Mouse (Mus musculus) right cerebral cortex, postnatal 36 days (tissue): ENCODE measurements around the gene Mr1.
A peak's percentile ranks its signal among the peaks of the same experiment; 100 is the strongest.

Source experiments
- DNase-seq, 2 experiments: peaks; one replicate each; pipeline ENCODE4 v3.0.0; 2022; ENCODE audit warnings: low spot score in 2 of 2, mixed read lengths in 1 of 2

The Mr1 gene

DNA sequence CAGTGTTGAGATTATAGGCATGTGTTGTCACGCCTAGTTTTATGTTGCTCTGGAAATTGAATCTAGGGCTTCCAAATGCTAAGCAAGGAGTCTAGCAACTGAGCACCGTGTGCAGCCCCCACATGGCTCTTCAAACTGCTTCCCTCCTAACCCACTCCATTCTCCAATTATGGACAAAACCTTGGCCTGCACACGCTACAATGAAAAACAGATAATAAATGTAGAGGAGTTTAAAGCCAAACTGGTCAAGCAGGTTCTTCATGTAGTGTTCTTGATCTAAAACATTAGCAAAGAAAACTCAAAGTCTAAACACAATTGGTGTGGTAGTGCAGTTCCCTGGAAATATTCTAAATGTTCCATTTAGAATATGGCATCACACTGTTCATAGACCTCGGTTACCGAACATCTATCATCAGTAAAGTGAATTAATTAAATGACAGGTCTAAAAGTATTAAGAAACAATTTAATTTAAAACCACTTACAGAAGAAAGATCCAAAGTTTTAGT lies 19.1 kb downstream of the Mr1 start:
- DNase-seq = no peak

DNA sequence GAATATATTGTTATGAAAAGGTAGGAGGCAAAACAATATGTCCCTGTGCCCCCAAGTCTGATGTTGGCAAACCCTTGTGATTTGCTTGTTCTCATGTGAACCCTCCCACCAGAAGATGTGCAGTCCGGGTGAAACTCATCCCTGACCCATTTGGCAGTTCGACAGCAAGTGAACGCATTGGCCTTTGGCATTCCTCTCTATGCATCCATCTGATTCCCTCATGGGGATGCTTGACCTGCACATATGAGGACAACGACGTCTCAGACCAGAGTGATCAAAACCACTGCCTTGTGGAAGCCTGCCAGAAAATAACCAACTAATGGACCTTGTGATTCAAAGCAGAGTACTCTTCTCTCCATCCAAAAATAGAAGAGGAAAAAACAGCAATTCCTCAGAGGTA lies 19.9 kb downstream of the Mr1 start:
- no peak for DNase-seq

DNA sequence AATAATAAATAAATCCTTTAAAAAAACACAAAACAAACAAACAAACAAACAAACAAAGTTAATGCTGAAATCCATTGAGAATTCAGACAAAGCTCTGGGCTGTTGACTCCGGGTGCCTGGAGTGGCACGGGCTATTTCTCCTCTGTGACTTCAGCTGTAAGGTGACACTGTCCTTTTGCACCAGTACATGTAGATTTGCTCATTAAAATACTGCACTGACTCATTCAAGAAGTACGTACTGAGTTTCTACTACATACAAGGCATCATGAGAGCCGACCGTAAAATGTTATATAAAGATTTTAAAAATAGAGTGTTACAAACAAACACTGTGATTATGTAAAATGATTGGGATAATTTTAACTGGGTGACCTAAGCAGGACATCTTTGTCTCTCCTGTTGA lies 22.2 kb downstream of the Mr1 start:
- DNase-seq = no peak

DNA sequence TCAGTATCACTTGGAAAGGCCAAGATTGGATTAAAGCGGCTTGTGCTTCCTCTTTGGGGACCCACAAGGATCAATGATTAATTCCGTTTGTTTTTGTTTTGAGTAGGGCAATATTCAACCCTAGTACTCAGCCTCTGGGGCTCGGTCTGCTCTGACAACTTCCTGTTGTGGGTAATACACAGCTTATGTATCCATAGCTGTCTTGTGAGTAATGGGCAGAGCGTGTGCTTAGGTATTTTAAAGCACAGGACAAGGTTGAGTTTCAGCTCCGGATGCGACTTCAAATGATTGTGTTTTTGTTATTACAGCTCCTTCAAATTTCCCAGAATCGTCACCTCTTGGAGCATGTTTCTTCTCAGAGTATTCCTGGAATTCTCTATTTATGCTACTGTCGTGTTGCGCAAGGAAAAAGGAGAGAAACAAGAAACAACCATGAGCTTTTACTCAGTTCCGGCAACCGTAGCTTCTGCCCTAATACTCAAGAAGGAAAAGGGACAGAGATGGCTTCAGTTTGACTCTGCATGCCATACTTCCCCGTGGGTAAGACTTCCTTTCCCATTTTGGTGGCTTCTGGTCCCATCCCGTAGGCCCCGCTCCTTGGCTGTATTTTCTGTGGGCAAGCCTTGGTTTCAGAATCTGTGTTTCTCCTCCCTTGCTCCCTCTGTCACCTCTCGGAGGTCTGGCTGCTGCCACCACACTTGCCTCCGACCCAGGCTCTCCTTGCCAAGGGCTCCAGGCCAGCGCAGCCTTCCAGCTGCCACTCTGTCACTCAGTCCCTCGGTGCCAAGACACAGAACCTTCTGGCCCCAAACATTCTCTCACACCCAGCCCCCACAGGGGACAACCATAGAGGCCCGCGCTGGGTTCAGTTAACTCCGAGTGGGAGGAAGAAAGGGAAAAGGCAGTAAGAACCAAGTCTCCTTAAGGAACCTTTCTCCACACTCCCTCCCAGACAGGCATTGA lies 24.4 kb downstream of the Mr1 start:
- DNase-seq = peak; percentile 14 to 26

DNA sequence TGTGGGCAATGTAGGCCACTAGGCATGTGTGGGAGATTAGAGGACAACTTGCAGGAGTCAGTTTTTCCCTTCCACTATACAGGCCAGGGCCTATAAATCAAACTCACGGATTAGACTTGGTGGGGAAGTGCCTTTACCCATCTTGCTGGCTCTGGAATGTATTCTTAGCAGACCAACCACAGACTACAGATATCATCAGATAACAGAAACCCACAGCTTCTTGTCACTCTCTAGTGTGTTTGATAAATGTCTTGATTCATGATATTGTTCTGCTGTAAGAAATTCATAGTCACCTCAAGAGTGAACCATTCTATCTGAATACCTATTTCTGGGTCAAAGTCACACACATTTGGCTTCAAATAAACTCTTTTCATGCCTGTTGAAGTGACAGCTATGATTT lies 26.9 kb downstream of the Mr1 start:
- no peak for DNase-seq

DNA sequence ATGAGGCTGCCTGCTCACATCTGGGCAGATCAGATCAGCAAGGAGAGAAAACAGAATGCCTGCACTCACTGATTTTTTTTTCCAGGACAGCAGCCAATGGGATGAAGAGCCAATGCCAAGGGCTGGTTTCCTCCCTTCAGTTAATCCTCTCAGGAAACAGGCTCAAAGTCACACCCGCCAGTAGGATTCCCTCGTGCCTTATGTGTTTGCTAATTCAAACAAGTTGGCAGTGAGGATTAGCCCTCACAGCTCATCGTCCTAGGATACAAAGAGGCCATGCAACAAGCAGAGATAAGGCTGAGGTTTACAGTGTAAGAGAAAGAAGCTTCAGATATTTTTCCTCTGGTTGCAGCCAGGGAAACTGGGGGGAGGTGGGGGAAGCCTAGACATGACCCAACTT lies 32.7 kb downstream of the Mr1 start:
- DNase-seq = no peak

DNA sequence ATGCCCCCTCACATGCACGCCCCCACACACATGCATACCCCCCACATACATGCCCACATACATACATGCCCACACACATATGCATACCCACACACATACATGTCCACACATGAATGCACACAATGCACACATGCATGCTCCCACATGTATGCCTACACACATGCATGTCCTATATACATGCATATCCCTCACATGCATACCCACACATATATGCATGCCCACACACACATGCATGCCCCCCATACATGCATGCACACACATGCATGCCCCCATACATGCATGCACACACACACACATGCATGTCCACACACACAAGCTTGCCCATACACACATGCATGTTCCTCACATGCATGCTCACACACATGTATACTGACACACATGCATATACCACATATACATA lies 33.7 kb downstream of the Mr1 start:
- no peak for DNase-seq

DNA sequence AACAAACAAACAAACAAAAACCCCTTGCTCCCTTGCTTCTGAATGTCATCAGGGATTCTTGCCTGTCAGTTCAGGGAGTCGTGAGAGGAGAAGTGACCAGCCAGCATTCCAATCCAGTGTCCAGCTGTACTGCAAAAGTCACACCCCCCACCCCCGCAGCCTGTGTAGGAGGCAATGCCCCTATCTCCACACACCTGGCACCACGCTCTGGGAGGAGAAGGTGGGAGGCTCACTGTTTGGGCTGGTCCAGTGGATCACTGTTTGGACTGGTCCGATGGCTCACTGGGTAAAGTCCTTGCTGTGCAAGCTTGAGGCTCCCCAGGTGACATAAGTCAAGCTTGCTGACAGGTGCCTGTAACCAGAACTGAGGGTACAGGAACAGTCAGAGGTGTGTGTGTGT lies 34.5 kb downstream of the Mr1 start:
- DNase-seq = no peak

DNA sequence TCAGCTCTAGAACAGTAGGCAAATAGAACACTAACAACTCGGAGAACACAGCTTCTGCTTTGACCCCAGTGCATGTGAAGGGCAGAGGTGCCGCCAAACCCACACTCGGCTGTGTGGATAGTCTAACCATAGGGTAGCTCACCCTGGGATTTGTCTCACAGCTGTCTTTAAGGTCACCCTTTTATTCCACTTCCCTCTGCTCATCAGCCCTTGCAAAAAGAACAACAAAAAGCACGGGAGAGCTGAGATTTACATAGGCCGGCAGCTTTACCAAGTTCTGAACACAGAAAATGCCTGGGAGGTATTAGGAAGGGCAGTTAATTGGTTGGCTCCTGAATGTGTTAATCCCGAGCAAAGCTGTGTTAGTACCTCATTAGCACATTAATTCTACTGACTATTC lies 35.1 kb downstream of the Mr1 start:
- DNase-seq = no peak

DNA sequence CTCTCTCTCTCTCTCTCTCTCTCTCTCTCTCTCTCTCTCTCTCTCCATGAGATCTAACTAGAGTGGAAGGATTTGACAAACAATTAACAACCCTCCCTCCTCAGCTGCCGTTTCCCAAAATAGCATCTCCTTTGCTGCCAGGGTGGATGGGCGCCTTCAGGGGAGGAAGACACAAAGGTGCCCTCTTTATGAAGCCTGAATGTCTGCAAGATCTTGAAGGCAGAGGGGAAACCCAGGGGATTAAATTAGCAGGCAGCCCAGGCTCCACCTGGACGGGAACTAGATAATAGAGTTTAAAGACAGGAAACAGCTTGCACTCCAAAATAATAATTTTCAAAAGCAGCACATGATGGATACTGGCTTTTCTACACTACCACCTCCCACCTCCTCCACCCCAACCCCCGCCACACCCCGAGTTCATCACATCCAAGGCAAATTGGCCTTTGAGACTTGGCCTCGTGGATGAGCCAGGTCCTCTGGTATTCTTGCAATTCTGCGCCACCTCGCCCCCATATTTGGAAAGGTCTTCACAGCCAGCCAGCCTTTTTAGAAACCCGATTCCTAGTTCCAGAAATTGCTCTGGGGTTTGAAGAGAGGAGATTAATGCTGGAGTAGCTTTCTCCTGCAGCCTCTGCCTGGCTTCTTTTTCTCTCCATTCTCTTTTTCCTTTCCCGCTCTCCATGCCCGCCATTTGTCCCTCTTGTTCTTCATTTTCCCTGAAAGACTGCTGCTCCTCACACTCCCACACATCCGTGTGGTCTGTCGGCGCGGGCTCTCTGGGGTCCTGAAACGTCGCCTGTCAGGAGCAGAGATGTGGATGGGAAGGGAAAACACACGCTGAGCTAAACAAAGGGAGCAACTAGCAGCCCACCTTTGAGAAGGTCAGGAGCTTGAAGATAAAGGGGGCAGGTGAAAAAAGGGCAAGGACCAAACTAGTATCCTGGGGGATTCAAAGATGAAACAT lies 36.9 kb downstream of the Mr1 start:
- no peak for DNase-seq

DNA sequence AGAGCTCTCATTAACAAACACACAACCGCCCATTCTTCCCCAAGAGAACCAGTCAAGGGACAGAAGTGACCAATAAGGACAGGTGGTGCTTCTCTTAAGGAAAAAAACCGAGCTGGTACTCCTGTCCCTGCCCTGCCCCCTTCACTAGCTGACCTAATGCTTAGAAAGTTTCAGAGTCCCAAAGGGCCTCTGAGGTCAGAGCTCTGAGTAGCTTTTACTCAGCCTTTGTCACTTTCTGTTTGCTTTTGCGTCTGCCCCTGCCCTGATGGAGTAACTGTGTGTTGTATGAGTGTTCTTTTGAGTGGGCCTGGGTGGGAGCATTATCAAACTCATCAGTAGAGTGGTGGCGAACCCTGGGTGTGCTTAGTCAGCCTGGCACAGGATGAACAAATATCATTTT lies 38.2 kb downstream of the Mr1 start:
- DNase-seq = no peak

DNA sequence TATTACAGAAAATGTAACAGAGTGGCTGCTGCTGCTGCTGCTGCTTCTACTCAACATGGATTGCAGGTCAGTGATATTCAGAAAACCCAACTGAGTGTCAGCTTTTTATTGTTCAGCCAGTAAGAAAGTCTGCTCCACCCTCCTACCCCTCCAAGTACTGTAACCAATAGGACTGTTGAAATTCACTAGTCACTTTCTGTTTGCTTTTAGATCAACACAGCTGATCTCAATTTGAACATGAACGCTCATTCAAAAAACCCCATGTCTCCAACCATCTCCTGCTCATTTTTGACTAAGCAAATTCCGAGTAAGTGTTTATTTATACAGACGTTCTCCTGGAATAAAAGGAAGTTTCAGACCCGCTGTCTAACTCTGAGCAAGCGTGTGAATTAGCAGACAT lies 38.8 kb downstream of the Mr1 start:
- DNase-seq = no peak

DNA sequence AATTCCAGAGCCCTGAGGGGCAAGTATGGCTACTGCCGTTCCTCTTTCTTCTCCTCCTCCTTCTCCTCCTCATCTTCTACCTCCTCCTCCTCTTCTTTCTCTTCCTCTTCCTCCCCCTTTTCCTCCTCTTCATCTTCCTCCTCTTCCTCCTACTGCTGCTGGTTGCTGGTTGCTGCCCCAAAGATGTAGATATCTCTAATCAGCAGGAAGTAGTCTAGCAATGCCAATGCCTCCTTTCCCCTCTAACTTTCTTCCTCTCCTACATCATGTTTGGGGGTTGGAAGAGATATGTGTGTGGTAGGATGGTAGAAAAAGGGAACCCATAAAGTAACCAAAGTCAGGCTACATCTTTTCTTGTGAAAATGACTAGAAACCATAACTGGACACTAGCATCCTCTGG lies 40.3 kb downstream of the Mr1 start:
- DNase-seq = no peak

DNA sequence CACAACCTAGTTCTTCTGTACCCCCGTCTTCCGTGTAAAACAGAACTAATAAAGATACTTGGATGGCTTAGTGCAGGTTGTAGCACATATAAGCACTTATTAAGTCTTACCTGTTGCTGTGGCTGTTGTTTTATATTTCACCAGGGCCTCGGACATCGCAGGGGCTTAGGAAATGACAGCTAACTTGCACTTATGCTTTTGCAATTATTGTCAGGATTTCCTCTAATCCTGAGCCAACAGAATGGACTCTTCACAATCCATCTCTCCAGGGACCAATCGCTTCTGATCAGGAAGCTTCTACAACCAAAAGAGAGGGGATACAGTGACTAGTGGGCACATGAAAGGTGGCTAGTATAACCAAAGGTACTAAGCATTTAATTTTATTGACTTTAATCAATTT lies 42.6 kb downstream of the Mr1 start:
- DNase-seq = no peak

DNA sequence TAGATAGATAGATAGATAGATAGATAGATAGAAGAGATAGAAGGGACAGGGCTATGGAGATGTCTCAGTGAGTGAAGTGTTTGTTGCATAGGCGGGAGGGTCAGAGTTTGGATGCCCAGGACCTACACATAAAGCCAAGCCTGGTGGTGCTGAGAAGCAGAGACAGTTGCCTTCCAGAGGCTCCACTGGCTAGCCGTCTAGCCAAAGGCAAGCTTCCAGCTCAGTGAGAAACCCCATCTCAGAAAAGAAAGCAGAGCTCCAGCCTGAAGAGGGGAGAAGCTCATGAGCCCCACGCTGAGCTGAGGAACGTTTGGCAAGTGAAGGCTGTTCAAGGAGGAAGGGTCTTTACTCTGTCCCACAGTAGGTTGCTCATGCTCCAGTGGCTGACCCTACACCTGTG lies 44.0 kb downstream of the Mr1 start:
- DNase-seq = no peak

DNA sequence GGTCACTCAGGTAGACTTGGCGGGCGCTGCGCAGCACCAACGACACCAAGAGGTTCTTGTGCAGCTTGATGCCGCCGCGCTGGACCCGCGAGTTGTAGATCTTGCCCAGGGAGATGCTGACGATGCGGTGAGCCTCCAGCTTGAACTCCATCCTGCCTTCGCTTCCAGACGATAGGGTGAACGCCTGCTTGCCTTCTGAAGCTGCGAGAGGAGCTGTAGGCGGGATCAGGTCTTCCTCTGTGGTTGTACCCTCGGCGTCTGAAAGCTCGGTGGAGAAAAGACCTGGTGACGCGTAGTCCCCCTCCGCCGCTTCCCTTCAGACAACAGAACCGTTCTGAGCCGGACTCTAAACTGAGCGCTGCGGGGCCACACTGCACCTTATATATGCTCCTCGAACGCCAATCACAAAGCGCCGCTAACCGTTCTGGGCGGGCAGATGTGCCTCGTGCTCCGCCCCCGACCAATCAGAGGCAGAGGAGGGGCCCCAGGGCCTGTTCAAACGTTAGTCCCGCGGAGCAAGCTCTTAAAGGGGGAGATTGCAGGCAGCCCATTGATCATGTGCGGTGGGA lies 47.2 kb downstream of the Mr1 start, which contains the start of gene Ier5:
Gene Ier5, minus strand, starts transcription at position 357 of the 569 bp plus-strand sequence.
- peak; percentile 93 to 95 for DNase-seq

DNA sequence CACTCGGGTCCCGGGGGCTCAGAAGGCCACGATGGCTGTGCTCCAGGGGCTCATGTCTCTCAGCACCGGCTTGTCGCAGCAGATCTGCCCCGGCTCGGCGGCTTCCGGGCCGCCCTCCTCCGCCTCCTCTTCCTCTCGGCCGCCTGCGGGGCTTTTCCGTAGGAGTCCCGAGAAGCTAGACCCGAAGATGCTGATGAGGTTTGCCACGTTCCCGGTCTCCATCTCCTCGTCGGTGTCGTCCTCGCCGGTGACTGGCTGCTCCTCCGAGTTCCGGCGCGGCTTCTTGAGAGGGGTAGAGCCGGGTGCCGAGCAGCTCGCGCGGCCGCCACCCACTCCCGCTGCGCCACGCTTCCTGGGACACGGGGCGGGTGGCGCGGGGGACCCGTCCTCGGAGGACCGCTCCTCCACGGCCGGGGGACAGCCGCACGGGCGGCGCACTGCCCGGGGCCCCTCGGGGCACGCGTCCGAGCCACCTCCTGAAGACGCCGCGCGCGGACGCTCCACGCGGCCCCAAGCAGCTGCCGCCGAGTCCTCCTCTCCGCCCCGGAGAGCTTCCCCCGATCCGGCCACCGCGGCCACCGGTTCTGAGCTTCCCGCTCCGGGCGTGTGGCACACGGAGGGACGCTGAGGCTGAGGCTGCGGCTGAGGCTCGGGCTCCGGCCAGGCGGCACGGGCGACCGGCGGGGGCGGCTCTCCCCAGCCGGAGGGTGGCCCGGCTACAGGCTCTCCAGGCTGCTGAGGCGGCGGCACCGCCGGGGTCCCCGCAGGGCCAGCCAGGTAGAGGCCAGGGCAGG lies 47.9 kb downstream of the Mr1 start:
- peak; percentile 45 for DNase-seq

DNA sequence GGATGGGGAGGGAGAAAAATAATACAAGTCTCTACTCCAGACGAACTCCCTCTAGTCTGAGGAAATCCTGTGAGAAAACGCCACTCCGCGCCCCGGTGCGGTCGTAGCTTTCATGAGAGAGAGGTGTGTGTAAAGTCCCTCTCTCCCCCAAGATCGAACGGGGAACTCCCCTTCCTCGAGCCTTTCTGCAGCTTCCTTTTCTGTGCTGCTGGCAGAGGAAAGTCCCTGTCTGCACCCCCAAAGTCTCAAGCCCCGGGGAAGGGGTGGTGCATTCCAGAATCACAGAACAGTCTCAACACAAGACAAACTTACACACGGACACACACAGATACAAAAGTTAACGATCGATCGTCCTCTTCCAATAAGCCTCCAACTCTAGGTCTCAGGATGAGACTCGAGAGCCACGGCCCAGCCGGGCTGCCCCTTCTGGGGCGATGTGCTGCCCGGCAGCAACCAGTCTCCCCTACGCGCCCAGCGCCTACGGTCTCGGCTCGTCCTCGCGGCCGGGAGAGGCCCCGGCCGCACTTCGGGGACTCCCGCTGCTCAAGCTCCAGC lies 48.6 kb downstream of the Mr1 start:
- DNase-seq = peak in 1 of 2 experiments; percentile 23

DNA sequence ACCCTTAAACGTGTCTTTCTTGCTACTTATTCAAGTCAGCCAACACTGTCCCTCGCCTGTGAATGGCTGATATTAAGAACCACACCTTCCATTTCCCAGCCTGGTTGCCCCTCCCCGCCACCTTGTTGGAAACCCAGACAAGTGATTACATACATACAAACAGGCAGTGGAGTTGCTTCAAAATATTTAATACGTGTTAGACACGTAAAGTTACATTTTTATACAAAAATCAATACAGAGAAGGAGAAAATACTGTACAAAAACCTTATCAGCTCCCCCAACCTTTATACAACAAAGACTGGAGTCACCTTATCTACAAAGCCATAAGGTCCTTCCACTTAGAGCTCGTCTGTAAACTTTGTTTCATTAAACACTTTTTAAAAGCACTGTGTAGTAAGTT lies 49.3 kb downstream of the Mr1 start:
- DNase-seq = no peak

DNA sequence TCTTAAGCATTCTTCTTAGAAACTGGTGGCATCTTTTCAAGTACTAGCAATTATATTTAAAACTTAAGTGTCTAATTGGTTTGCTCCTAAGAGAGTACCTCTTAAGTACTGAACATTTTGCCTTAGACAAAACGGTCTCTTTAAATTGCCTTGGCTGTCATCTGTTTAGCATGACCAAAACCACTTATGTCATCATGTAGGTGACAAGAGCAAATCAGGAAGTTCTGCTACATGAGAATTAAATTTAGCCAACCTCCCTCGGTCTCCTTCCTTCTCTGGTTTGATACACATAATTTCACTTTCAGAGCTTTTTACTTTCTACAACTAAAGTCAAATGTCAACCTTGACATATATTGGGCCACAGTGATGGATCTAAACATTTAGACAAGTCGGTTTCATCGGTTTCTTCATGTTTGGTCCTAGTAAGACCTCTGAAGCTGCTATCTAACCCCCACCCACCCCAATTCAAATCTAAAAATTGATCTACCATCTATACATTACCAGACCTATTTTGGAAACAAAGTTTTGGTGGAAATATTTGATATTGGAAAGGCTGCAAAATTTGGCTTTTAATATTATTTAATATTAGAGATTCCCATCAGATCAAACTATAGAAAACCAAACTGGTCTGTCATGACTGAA lies 49.9 kb downstream of the Mr1 start:
- DNase-seq = no peak
